Mouse (Mus musculus) kidney, postnatal 0 days (tissue): ENCODE measurements at regions not wholly inside any gene's neighbourhood (a gene's known extent, or its start where the extent isn't known, plus 50 kb on each side); places are given as distances from the start of the nearest gene placed in this dataset.

Experiments used
- ATAC-seq: fragments of 200-750 bp; cut with Nextera tagmentation; replicated peaks from 2 replicates; pipeline ENCODE4 v1.8.0; 2017; ENCODE audit warnings: low read depth, moderate number of reproducible peaks, moderate TSS enrichment, moderate library complexity; ENCODE audit not compliant: low FRiP score
- DNase-seq: peaks from one replicate; pipeline ENCODE4 v3.0.0-alpha.2; 2016; ENCODE audit warnings: low spot score
- H3K27ac ChIP-seq: fragments of 300-500 bp; sonication (generic); 2 replicates; pipeline ENCODE4 v1.5.1; 2014; ENCODE audit warnings: mild to moderate bottlenecking
- H3K27me3 ChIP-seq: fragments of 300-500 bp; sonication (generic); 2 replicates; pipeline ENCODE4 v1.6.1; 2014; ENCODE audit warnings: low read length, mixed read lengths; ENCODE audit not compliant: insufficient read depth
- H3K36me3 ChIP-seq: fragments of 300-500 bp; sonication (generic); 2 replicates; pipeline ENCODE4 v1.6.1; 2014; ENCODE audit warnings: low read length, mixed read lengths; ENCODE audit not compliant: insufficient read depth
- H3K4me1 ChIP-seq: fragments of 300-500 bp; sonication (generic); replicated peaks from 2 replicates; pipeline ENCODE4 v1.6.1; 2014; ENCODE audit warnings: antibody characterized with exemption, low read length, mixed read lengths; ENCODE audit not compliant: insufficient read depth
- H3K4me2 ChIP-seq: fragments of 300-500 bp; sonication (generic); 2 replicates; pipeline ENCODE4 v1.6.1; 2014; ENCODE audit warnings: mild to moderate bottlenecking, low read length, moderate library complexity, mixed read lengths
- H3K4me3 ChIP-seq: fragments of 300-500 bp; sonication (generic); replicated peaks from 2 replicates; pipeline ENCODE4 v1.5.1; 2014; ENCODE audit warnings: low read depth, low read length
- H3K9ac ChIP-seq: fragments of 300-500 bp; sonication (generic); 2 replicates; pipeline ENCODE4 v1.6.1; 2014; ENCODE audit warnings: low read depth, low read length
- H3K9me3 ChIP-seq: fragments of 300-500 bp; sonication (generic); replicated peaks from 2 replicates; pipeline ENCODE4 v1.6.1; 2016; ENCODE audit warnings: low read length, inconsistent platforms, mixed read lengths
- CTCF ChIP-seq: IDR thresholded peaks from 2 replicates; pipeline ENCODE4 v1.5.1; 2016; ENCODE audit warnings: antibody characterized with exemption, low read depth, mild to moderate bottlenecking, moderate library complexity
- WGBS: fragments of 180-500 bp; shearing (Covaris S2); extraction: QIAGEN DNeasy Blood & Tissue Kit; methylation state at CpG from one replicate; pipeline ENCODE4 v1.1.7; 2014; 5-methylcytosine and 5-hydroxymethylcytosine counted together

DNA sequence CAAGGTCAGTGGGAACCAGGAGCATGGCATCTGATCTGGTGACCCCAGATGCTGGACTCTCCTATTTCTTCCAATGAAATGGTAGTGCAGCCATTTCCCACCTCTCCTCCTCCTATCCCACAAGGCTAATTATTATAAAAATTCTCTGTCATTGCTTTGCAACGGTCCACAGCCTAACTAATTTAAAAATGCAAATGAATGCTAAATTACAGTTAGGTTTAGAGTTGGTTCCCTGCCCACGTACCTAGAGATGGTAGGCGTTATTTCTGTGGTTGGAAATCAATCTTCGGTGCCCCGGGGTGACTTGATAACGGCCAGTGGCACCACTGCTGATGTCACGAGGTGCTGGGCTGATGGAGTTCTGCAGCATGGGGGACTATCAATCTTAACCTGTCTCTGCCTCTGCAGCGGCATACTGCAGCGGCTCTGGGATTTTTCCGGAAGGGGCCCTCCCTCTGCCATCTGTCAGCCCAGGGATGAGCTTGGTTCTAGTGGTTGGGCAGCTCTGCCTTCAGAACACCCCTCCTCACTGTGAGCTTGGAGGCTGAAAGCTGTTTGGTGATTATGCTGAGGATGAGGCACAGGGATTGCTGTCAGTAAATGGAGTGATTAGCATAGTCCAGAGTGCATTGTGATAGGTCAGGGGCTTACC is 66.5 kb downstream of the Nmur2 start:
- Histone ChIP-seq H3K4me2 (no peak overlapping the region), H3K9me3 (no peaks in the 10 kb centered on the region), H3K27ac (no peak overlapping the region), H3K4me3 (no peak overlapping the region), H3K27me3 (no peaks in the 10 kb centered on the region), H3K36me3 (no peaks in the 10 kb centered on the region), H3K9ac (no peak overlapping the region), H3K4me1 (no peaks in the 10 kb centered on the region)
- DNase-seq (no peak), ATAC-seq (no peak)
- WGBS = 38% methylated on average over 10 of the region's 10 CpGs
- no peak for TF ChIP-seq CTCF

DNA sequence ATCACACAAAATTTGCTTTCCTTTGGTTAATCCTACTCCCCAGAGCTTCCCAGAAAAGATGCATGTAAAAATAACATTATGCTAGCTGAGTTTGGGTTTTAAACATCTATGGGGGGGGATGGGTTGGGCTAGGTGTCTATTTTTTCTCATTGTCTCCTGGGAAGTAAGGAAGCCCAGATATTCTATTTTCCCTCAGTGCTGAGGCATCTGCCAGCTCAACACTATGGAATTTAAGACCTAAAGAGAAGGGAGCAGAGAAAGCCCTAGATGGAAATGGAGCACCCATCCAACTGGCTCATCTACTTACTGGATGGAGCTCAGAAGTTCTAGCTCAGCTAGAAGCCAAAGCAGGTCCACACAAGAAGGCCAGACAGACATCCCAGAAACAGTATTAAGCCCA is 74.2 kb downstream of the Nmur2 start:
- Histone ChIP-seq H3K27me3 (no peaks in the 10 kb centered on the region), H3K4me1 (no peaks in the 10 kb centered on the region), H3K27ac (no peak overlapping the region), H3K36me3 (no peaks in the 10 kb centered on the region), H3K4me3 (no peak overlapping the region), H3K9me3 (no peaks in the 10 kb centered on the region), H3K9ac (no peak overlapping the region), H3K4me2 (no peak overlapping the region)
- DNase-seq (no peak), ATAC-seq (no peak)
- TF ChIP-seq CTCF = no peak

DNA sequence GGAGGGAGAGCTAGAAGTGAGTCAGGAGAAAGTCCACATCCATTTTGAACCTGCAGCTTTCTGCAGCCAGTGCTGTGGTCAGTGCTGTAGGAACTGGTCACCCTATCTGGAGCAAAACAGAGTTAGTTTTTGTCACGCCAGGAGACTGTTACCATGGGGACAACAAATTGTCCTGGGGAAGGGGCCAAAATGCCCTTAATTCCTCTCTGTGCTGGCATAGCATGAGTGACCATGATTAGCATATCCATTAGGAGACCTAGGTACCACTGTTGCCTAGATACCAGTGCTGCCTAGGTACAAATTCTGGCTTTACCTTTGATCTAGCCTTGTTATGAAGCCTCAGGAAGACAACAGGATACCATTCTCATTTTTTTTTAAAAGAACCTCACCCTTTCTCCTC is 82.4 kb downstream of the Nmur2 start:
- no peaks in the 10 kb centered on the region for H3K36me3 ChIP-seq
- H3K4me3 ChIP-seq = no peak overlapping the region
- DNase-seq = no peak
- no peak overlapping the region for H3K4me2 ChIP-seq
- 16% methylated on average over 1 of the region's 1 CpGs for WGBS
- no peak for ATAC-seq
- H3K4me1 ChIP-seq = no peaks in the 10 kb centered on the region
- no peak overlapping the region for H3K9ac ChIP-seq
- no peak for TF ChIP-seq CTCF
- no peaks in the 10 kb centered on the region for H3K9me3 ChIP-seq
- no peak overlapping the region for H3K27ac ChIP-seq
- no peaks in the 10 kb centered on the region for H3K27me3 ChIP-seq

DNA sequence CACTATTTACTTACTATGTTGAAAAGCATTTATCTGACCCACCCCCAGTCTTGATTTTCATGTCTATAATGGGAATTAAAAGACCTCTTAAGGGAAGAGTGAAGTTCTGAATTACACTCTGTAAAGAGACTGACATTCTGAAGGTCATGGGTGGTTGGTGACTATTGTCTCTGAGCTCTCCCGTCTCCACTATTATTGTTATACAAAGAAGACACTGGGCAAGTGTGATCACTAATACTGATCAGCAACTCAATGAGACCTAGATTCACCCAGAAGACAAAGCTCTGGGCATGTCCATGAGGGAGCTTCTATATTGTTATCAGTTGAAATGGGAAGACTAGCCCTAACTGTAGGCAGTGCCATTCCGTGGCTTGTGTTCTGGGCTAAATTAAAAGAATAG is 83.5 kb downstream of the Nmur2 start:
- ATAC-seq (no peak), DNase-seq (no peak)
- no peak overlapping the region for H3K9ac ChIP-seq
- H3K27me3 ChIP-seq = no peaks in the 10 kb centered on the region
- H3K4me3 ChIP-seq = no peak overlapping the region
- 80% methylated on average over 2 of the region's 2 CpGs for WGBS
- H3K4me1 ChIP-seq = no peaks in the 10 kb centered on the region
- no peak overlapping the region for H3K4me2 ChIP-seq
- H3K9me3 ChIP-seq = no peaks in the 10 kb centered on the region
- no peaks in the 10 kb centered on the region for H3K36me3 ChIP-seq
- H3K27ac ChIP-seq = no peak overlapping the region
- TF ChIP-seq CTCF = no peak

DNA sequence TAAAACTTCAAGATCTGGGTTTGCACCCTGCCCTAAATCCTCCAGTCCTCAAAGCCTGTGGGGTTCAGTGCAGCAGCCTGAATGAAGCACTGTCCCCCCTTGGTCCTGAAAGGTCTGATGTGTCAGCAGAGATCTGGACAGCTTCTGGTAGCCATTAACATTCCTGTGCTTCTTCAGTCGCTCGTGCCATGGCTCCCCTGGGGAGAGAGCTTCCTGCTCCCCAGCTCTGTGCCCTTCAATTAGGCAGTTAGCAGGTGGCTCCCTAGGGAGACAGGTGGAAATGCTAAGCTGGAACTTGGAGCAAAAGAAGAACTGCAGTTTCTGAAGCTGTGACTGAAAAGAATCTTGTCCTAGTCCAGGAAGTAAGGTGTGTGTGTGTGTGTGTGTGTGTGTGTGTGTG is 87.1 kb downstream of the Nmur2 start:
- TF ChIP-seq CTCF = no peak
- H3K36me3 ChIP-seq = no peaks in the 10 kb centered on the region
- H3K27ac ChIP-seq = no peak overlapping the region
- no peak overlapping the region for H3K9ac ChIP-seq
- no peaks in the 10 kb centered on the region for H3K9me3 ChIP-seq
- no peak overlapping the region for H3K4me2 ChIP-seq
- H3K4me1 ChIP-seq = no peaks in the 10 kb centered on the region
- ATAC-seq (no peak), DNase-seq (no peak)
- H3K4me3 ChIP-seq = no peak overlapping the region
- 8% methylated on average over 2 of the region's 2 CpGs for WGBS
- H3K27me3 ChIP-seq = no peaks in the 10 kb centered on the region

DNA sequence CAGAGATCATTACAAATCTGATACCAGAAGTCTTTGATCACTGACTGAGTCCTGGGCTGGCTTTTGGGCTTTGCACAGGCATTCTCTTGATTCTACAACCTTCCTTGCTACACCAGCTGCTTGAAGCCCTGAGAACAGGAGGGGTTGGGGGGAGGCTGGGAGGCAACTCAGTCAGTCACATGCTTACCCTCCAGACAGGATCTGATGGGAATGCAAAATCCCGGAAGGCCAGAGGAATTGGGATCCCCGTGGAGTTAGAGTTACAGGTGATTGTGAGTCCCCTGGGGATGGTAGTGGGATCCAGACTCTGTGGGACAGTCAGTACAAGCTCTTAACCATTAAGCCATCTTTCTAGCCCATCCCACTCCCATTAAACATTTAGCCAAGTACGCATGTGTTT is 91.2 kb downstream of the Nmur2 start:
- no peaks in the 10 kb centered on the region for H3K4me1 ChIP-seq
- H3K27me3 ChIP-seq = no peaks in the 10 kb centered on the region
- H3K27ac ChIP-seq = no peak overlapping the region
- no peak overlapping the region for H3K9ac ChIP-seq
- DNase-seq = no peak
- no peak overlapping the region for H3K4me2 ChIP-seq
- no peaks in the 10 kb centered on the region for H3K9me3 ChIP-seq
- H3K4me3 ChIP-seq = no peak overlapping the region
- no peak for ATAC-seq
- 75% methylated on average over 3 of the region's 3 CpGs for WGBS
- TF ChIP-seq CTCF = no peak
- no peaks in the 10 kb centered on the region for H3K36me3 ChIP-seq

DNA sequence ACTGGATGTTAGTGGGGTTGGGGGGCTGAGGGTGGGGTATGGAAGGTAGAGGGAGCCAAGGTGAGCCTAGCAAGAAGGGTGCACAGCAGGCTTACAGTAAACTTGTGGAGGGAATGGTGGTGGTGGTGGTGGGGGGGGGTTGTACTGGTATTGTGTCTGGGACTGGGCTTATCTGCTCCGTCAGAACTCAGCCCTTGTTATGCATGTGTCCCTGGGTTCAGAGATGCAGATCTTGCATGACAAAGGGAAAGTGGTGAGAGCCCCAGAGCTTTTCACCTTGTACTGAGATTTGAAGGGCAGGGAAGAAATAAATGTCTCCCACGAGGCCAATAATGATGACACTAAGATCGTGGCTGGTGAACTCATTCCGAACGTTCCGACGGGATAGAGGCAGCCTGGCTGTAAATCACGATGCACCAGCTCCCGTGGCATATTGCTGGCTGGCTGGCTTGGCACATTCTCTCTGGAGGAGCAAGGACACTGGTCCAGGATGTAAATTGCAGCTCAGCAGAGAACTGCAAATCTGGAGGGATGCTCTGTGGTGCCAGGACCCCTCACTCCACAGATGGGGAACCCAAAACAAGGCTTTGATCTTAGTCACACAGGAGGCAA is 94.1 kb downstream of the Nmur2 start:
- no peaks in the 10 kb centered on the region for H3K9me3 ChIP-seq
- no peak overlapping the region for H3K4me2 ChIP-seq
- no peak overlapping the region for H3K27ac ChIP-seq
- 9% methylated on average over 9 of the region's 9 CpGs for WGBS
- no peak for TF ChIP-seq CTCF
- H3K4me1 ChIP-seq = no peaks in the 10 kb centered on the region
- H3K27me3 ChIP-seq = no peaks in the 10 kb centered on the region
- H3K9ac ChIP-seq = no peak overlapping the region
- ATAC-seq (no peak), DNase-seq (no peak)
- no peak overlapping the region for H3K4me3 ChIP-seq
- H3K36me3 ChIP-seq = no peaks in the 10 kb centered on the region
